Mouse (Mus musculus): ENCODE results near the gene Hao2.

The Hao2 gene

GRCm38 (mm10) chr3:98856892-98857291, 36.1 kb downstream of the Hao2 start:
- DNase-seq (ENCODE audit: low spot score) = no peak

GRCm38 (mm10) chr3:98855160-98855559, 37.9 kb downstream of the Hao2 start:
- no peak for DNase-seq (ENCODE audit: low spot score)

GRCm38 (mm10) chr3:98853685-98854084, 39.4 kb downstream of the Hao2 start:
- no peak for DNase-seq (ENCODE audit: low spot score)

GRCm38 (mm10) chr3:98853051-98853450, 40.0 kb downstream of the Hao2 start:
- no peak for DNase-seq (ENCODE audit: low spot score)

GRCm38 (mm10) chr3:98852631-98853030, 40.4 kb downstream of the Hao2 start:
- no peak for DNase-seq (ENCODE audit: low spot score)

GRCm38 (mm10) chr3:98851853-98852252, 41.2 kb downstream of the Hao2 start:
- DNase-seq (ENCODE audit: low spot score) = no peak

- DNase-seq (ENCODE audit: low spot score) = no peak
These were observed 42.8 kb downstream of the Hao2 start for GRCm38 (mm10) chr3:98850262-98850661.

GRCm38 (mm10) chr3:98848898-98849297, 44.1 kb downstream of the Hao2 start:
- no peak for DNase-seq (ENCODE audit: low spot score)

All from testis, postnatal 10 days (tissue).